Mouse (Mus musculus): ENCODE results near the gene Prdx5. TPM values are rescaled to one million over a fixed set of nuclear protein-coding genes. Genes with fewer than 3 reads are reported as not detected.
"Not testable (repeated sequence)": the region's sequence is repeated elsewhere in the genome, so short reads cannot be mapped to it uniquely, and the experiment has no call there.

Prdx5 gene
- polyA plus RNA-seq, 1 experiment from 2014 or later: 884 TPM

DNA sequence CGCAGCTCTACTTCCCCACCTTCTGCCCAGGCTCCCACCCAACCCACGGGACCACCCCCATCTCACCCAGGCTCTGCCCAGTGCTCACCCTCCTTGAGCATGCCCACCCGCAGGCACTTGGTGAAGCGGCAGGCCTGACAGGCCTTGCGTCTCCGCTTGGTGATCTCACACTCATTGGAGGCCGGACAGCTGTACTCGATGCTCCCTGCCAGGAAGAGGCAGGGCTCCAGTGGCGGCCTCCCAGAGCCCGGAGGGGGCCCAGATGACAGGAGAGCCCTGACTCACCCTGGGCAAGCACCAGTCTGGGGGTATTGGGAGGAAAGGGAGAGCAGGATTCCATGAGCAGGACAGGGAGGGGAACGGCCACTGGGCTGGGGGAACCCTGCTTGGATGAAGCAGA lies 4.1 kb upstream of the Prdx5 start:
- no peaks in the 10 kb centered on the region for H3K9me3 ChIP-seq (replicated peaks; ENCODE audit: low read length)
- no peak overlapping the region for H3K27ac ChIP-seq
- H3K9ac ChIP-seq (ENCODE audit: low read depth, low read length): no peak overlapping the region
- DNase-seq (ENCODE audit: low spot score): no peak
- WGBS: 80% methylated on average over 11 of the region's 11 CpGs
- peaks cover 6% of the 10 kb centered on the region; the same call in 1 of the 2 replicates for H3K4me1 ChIP-seq (replicated peaks; ENCODE audit: insufficient read depth, low read length)
- H3K4me3 ChIP-seq (replicated peaks; ENCODE audit: low read depth, low read length): no peak overlapping the region
- ATAC-seq (replicated peaks; ENCODE audit: low FRiP score, low read depth): no peak
- no peak overlapping the region for H3K4me2 ChIP-seq (ENCODE audit: low read length)
- no peaks in the 10 kb centered on the region for H3K27me3 ChIP-seq (ENCODE audit: insufficient read depth, low read length)
- no peak for TF ChIP-seq CTCF (IDR thresholded peaks at IDR 0.05; ENCODE audit: low read depth)
- H3K36me3 ChIP-seq (ENCODE audit: insufficient read depth, low read length): peaks cover 24% of the 10 kb centered on the region

DNA sequence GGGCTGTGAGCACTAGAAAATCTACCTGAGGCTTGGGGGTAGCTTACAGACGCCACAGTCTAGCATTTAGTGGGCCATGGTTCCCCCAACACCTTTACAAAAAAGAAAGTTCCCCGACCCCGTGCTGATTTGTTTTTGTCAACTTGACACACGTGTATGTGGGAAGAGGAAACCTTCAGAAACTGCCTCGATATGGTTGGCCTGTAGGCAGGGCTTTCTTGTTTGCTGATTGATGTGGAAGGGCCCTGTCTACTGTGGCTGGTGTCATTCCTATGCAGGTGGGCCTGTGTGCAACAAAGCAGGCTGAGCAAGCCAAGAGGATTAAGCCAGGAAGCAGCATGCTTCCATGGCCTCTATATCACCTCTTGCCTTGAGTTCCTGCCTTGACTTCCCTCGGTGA lies 3.1 kb upstream of the Prdx5 start:
- H3K9me3 ChIP-seq (replicated peaks; ENCODE audit: low read length): no peaks in the 10 kb centered on the region
- no peak overlapping the region for H3K4me2 ChIP-seq (ENCODE audit: low read length)
- H3K27ac ChIP-seq: no peak overlapping the region
- peaks cover 7% of the 10 kb centered on the region for H3K4me1 ChIP-seq (replicated peaks; ENCODE audit: insufficient read depth, low read length)
- 84% methylated on average over 6 of the region's 6 CpGs for WGBS
- no peak overlapping the region for H3K9ac ChIP-seq (ENCODE audit: low read depth, low read length)
- no peaks in the 10 kb centered on the region for H3K27me3 ChIP-seq (ENCODE audit: insufficient read depth, low read length)
- DNase-seq (ENCODE audit: low spot score): no peak
- H3K4me3 ChIP-seq (replicated peaks; ENCODE audit: low read depth, low read length): no peak overlapping the region
- peaks cover 24% of the 10 kb centered on the region for H3K36me3 ChIP-seq (ENCODE audit: insufficient read depth, low read length)
- no peak for TF ChIP-seq CTCF (IDR thresholded peaks at IDR 0.05; ENCODE audit: low read depth)
- ATAC-seq (replicated peaks; ENCODE audit: low FRiP score, low read depth): no peak

DNA sequence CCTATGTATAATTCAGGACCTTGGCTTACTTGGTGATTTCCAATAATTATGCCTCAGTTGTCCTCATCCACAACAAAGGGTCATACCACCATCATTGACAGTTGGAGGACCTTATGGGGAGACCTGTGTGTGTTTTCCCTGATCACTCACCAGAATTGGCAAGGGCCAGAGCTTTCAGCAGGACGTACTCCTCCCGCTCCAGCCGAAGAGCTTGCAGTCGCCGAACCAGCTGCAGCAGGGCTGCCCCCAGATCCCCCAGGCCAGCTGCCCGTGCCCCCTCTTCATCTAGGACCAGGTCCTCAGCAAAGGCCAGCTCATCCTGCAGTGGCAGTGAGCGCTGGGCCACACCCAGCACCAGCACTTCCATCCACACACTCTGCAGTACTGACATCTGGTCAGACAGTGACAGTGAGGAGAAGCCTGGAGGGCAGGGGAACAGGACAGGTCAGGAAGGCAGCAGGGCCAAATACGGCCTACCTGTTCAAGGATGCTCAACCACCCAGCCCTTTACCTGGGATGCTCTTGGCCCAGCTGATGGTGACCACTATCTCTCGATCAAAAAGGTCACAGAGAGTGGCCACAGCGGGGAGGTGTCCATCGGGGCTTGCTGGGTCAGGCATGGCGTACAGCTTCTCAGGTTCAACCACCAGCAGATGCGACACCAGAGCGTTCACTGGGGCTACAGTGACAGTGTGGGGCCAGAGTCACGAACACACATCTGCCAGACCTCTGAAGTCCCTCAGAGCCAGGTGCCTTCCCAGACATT lies 2.5 kb upstream of the Prdx5 start:
- no peak for DNase-seq (ENCODE audit: low spot score)
- H3K27ac ChIP-seq: no peak overlapping the region
- WGBS: 89% methylated on average over 15 of the region's 15 CpGs
- no peak overlapping the region for H3K9ac ChIP-seq (ENCODE audit: low read depth, low read length)
- H3K4me3 ChIP-seq (replicated peaks; ENCODE audit: low read depth, low read length): no peak overlapping the region
- H3K4me2 ChIP-seq (ENCODE audit: low read length): no peak overlapping the region
- peaks cover 24% of the 10 kb centered on the region for H3K36me3 ChIP-seq (ENCODE audit: insufficient read depth, low read length)
- no peaks in the 10 kb centered on the region for H3K9me3 ChIP-seq (replicated peaks; ENCODE audit: low read length)
- H3K4me1 ChIP-seq (replicated peaks; ENCODE audit: insufficient read depth, low read length): peaks cover 14% of the 10 kb centered on the region
- TF ChIP-seq CTCF (IDR thresholded peaks at IDR 0.05; ENCODE audit: low read depth): no peak
- ATAC-seq (replicated peaks; ENCODE audit: low FRiP score, low read depth): no peak
- H3K27me3 ChIP-seq (ENCODE audit: insufficient read depth, low read length): no peaks in the 10 kb centered on the region

DNA sequence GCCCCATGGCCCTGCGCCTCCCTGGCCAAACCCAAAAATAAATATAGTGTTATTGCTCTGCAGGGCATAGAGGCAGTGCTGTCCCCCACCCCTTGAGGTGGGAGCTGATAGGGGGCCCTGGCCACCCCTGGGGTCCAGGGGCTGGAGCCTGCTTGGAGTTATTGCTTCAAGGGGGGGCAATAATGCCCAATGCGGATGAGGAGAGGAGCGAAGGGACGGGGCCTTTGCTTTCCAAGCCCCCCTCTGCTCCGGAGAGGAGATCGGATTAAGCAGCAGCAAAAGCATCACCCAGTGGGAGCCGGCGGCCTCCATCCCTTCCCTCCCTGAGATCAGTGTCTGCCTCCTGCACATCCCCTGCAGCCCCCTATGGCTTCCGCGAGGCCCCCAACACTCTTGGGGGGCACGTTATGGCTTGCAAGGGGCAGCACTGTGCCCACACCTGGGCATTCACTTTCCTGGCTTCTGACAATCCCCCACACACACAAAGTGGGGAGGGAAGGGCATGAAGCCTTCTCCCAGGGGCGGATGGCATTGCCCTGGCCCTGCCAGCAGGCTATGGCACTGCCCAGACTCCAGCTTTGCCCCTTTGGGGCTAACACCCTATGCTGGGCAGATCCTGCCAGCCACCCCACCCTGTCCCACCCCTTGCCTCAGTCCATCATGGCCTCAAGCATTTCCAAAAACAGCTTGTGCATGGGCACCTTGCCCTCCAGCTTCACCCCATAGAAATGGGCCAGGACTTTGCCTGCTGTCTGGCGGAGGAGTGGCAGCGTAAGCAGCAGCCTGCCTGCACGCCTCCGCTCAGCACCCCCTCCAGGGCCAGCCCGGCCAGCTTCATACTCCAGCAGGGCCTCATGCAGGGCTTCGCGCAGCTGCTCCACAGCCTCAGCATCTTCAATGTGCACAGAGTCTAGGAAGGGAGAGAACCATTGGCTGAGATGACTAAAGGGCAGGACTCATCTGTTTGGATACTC lies 1.5 kb upstream of the Prdx5 start:
- 0 out of 2 replicates have a peak overlapping the region, but pooled peaks have one; percentile 18 for H3K9ac ChIP-seq (ENCODE audit: low read depth, low read length)
- no peak overlapping the region for H3K4me3 ChIP-seq (replicated peaks; ENCODE audit: low read depth, low read length)
- WGBS: 86% methylated on average over 19 of the region's 19 CpGs
- peaks cover 32% of the 10 kb centered on the region for H3K36me3 ChIP-seq (ENCODE audit: insufficient read depth, low read length)
- H3K27ac ChIP-seq: no peak overlapping the region
- no peak for ATAC-seq (replicated peaks; ENCODE audit: low FRiP score, low read depth)
- H3K4me2 ChIP-seq (ENCODE audit: low read length): peak overlapping the region; percentile 61
- DNase-seq (ENCODE audit: low spot score): no peak
- H3K4me1 ChIP-seq (replicated peaks; ENCODE audit: insufficient read depth, low read length): peaks cover 15% of the 10 kb centered on the region
- no peak for TF ChIP-seq CTCF (IDR thresholded peaks at IDR 0.05; ENCODE audit: low read depth)
- no peaks in the 10 kb centered on the region for H3K9me3 ChIP-seq (replicated peaks; ENCODE audit: low read length)
- no peaks in the 10 kb centered on the region for H3K27me3 ChIP-seq (ENCODE audit: insufficient read depth, low read length)

DNA sequence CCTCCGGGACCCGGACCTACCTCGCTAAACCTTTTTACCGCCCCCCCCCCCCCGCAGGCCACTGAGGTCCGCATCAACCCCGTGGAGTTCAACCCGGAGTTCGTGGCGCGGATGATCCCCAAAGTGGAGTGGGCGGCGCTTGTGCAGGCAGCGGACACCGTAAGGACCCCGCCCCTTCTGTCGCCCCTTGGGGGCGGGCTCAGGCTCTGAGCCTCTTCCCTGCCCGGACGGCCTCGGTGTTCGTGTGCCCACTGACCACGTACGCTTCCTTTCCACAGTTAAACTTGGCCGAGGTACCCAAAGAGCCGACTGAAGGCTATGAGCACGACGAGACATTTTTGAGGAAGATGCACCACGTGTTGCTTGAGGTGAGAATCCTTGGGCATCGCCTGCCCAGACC lies 400 bp upstream of the Prdx5 start:
- not testable (repeated sequence) for H3K9me3 ChIP-seq (replicated peaks; ENCODE audit: low read length); H3K27me3 ChIP-seq (ENCODE audit: insufficient read depth, low read length)
- TF ChIP-seq CTCF (IDR thresholded peaks at IDR 0.05; ENCODE audit: low read depth): peak; percentile 3; the same call in 1 of the 2 replicates
- H3K9ac ChIP-seq (ENCODE audit: low read depth, low read length): peak overlapping the region; percentile 58
- H3K27ac ChIP-seq: peak overlapping the region; percentile 98
- H3K36me3 ChIP-seq (ENCODE audit: insufficient read depth, low read length): peaks cover 37% of the 10 kb centered on the region
- H3K4me2 ChIP-seq (ENCODE audit: low read length): peak overlapping the region; percentile 61
- peak; percentile 4; the same call in 1 of the 2 replicates for ATAC-seq (replicated peaks; ENCODE audit: low FRiP score, low read depth)
- H3K4me1 ChIP-seq (replicated peaks; ENCODE audit: insufficient read depth, low read length): peaks cover 15% of the 10 kb centered on the region
- WGBS: 1% methylated on average over 30 of the region's 30 CpGs
- H3K4me3 ChIP-seq (replicated peaks; ENCODE audit: low read depth, low read length): peak overlapping the region; percentile 52
- peak; percentile 72 for DNase-seq (ENCODE audit: low spot score)

DNA sequence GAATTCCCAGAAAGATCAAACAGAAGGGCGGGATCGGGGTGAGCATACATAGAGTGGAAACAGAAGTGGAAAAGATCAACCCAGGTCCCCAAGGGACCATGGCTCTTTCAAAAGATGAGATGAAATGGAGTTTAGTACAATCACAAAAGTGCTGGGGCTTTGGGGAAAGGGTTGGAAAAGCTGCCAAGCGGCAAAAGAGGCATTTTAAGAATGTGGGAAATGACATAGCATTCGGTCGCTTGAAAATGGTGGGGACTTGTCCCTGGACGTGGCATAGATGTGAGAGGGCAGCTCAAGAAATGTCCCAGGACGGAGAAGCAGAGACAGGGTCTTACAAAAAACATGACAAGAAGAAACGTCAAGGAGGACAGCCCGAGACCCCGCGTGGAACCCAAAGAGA lies 885 bp downstream of the Prdx5 start:
- peak overlapping the region; percentile 61 for H3K4me2 ChIP-seq (ENCODE audit: low read length)
- peak overlapping the region; percentile 98 for H3K27ac ChIP-seq
- no peaks in the 10 kb centered on the region for H3K27me3 ChIP-seq (ENCODE audit: insufficient read depth, low read length)
- WGBS: 6% methylated on average over 11 of the region's 11 CpGs
- TF ChIP-seq CTCF (IDR thresholded peaks at IDR 0.05; ENCODE audit: low read depth): no peak
- peak; percentile 32 for DNase-seq (ENCODE audit: low spot score)
- ATAC-seq (replicated peaks; ENCODE audit: low FRiP score, low read depth): no peak
- peak overlapping the region; percentile 52 for H3K4me3 ChIP-seq (replicated peaks; ENCODE audit: low read depth, low read length)
- H3K9me3 ChIP-seq (replicated peaks; ENCODE audit: low read length): no peaks in the 10 kb centered on the region
- peaks cover 46% of the 10 kb centered on the region for H3K36me3 ChIP-seq (ENCODE audit: insufficient read depth, low read length)
- peak overlapping the region; percentile 58 for H3K9ac ChIP-seq (ENCODE audit: low read depth, low read length)
- peaks cover 15% of the 10 kb centered on the region for H3K4me1 ChIP-seq (replicated peaks; ENCODE audit: insufficient read depth, low read length)

Data from kidney, postnatal 0 days (tissue).